Mouse (Mus musculus) CH12.LX (cell line): ENCODE data around the gene Rabggta. TPM values are rescaled to one million over a fixed set of nuclear protein-coding genes. Genes with fewer than 3 reads are reported as not detected.

Experiments
- DNase-seq: peaks from one replicate; pipeline ENCODE4 v3.0.0-alpha.2; 2013; ENCODE audit errors: extremely low read depth
- H3K27ac ChIP-seq: 2 replicates; pipeline ENCODE4 v1.5.1; 2012; ENCODE audit warnings: low read depth, mild to moderate bottlenecking, control low read depth, moderate library complexity; ENCODE audit not compliant: insufficient read depth
- H3K27me3 ChIP-seq: replicated peaks from 2 replicates; pipeline ENCODE3; 2012; ENCODE audit warnings: inconsistent platforms
- H3K36me3 ChIP-seq, 2 experiments: replicated peaks in 1 of 2; 2 replicates each; pipeline versions ENCODE3 to v1.6.1; 2012; ENCODE audit warnings: inconsistent platforms in 1 of 2, low read length in 1 of 2, mild to moderate bottlenecking in 1 of 2, mixed read lengths in 1 of 2, moderate library complexity in 1 of 2; ENCODE audit not compliant: control insufficient read depth in 1 of 2, insufficient read depth in 1 of 2
- H3K4me1 ChIP-seq, 2 experiments: 2 replicates each; pipeline ENCODE4 v1.6.1; 2012; ENCODE audit warnings: inconsistent platforms in 1 of 2, moderate library complexity in 1 of 2; ENCODE audit not compliant: insufficient read depth in 2 of 2, control insufficient read depth in 1 of 2
- H3K4me2 ChIP-seq: 2 replicates; pipeline ENCODE4 v1.6.1; 2012; ENCODE audit warnings: low read depth, mild to moderate bottlenecking, control low read depth; ENCODE audit not compliant: poor library complexity, insufficient read depth, severe bottlenecking
- H3K4me3 ChIP-seq, 3 experiments: fragments of 150-350 bp in 1 of 3; sonication (generic) in 1 of 3; replicated peaks in 1 of 3; 2 replicates each; pipeline versions ENCODE3 to v1.5.1; 2011 to 2012; ENCODE audit warnings: low read depth in 2 of 3, low read length in 2 of 3, mild to moderate bottlenecking in 2 of 3, moderate library complexity in 2 of 3, control low read depth in 1 of 3, improper control_type of control experiment in 1 of 3, inconsistent platforms in 1 of 3, mixed read lengths in 1 of 3; ENCODE audit not compliant: poor library complexity in 1 of 3
- H3K79me2 ChIP-seq: replicated peaks from 2 replicates; pipeline ENCODE4 v1.6.1; 2012; ENCODE audit warnings: mild to moderate bottlenecking, moderate library complexity; ENCODE audit not compliant: control insufficient read depth, poor library complexity, insufficient read depth, severe bottlenecking; ENCODE audit errors: extremely low read depth
- H3K9ac ChIP-seq: 2 replicates; pipeline ENCODE4 v1.6.1; 2012; ENCODE audit warnings: low read depth, mild to moderate bottlenecking, control low read depth, moderate library complexity; ENCODE audit not compliant: insufficient read depth
- H3K9me3 ChIP-seq: replicated peaks from 2 replicates; pipeline ENCODE3; 2012; ENCODE audit warnings: low read length, inconsistent platforms, mixed read lengths
- CHD2 ChIP-seq: IDR thresholded peaks from 2 replicates; pipeline ENCODE4 v1.6.1; 2011; ENCODE audit warnings: low read length, improper control_type of control experiment
- GABPA ChIP-seq: IDR thresholded peaks from 2 replicates; pipeline ENCODE4 v1.6.1; 2012; ENCODE audit warnings: low read depth, low read length, improper control_type of control experiment, inconsistent platforms; ENCODE audit not compliant: insufficient replicate concordance
- IRF4 ChIP-seq: IDR thresholded peaks from 2 replicates; pipeline ENCODE4 v1.6.1; 2014; ENCODE audit warnings: low read depth, mild to moderate bottlenecking, inconsistent platforms, low read length, improper control_type of control experiment
- JUND ChIP-seq: conservative IDR thresholded peaks from 2 replicates; pipeline ENCODE4 v1.6.1; 2011; ENCODE audit warnings: low read depth, low read length, improper control_type of control experiment
- MAFK ChIP-seq: IDR thresholded peaks from 2 replicates; pipeline ENCODE4 v1.6.1; 2011; ENCODE audit warnings: low read length, improper control_type of control experiment; ENCODE audit not compliant: insufficient replicate concordance
- MAX ChIP-seq: IDR thresholded peaks from 2 replicates; pipeline ENCODE4 v1.6.1; 2011; ENCODE audit warnings: low read length, improper control_type of control experiment
- MXI1 ChIP-seq: IDR thresholded peaks from 2 replicates; pipeline ENCODE4 v1.6.1; 2011; ENCODE audit warnings: mild to moderate bottlenecking, low read depth, low read length, improper control_type of control experiment
- NELFE ChIP-seq: IDR thresholded peaks from 2 replicates; pipeline ENCODE4 v1.6.1; 2011; ENCODE audit warnings: low read depth, low read length, improper control_type of control experiment
- NRF1 ChIP-seq: IDR thresholded peaks from 2 replicates; pipeline ENCODE4 v1.6.1; 2014; ENCODE audit warnings: low read depth, mild to moderate bottlenecking, inconsistent platforms, low read length, improper control_type of control experiment, moderate library complexity
- RCOR1 ChIP-seq: conservative IDR thresholded peaks from 2 replicates; pipeline ENCODE4 v1.6.1; 2012; ENCODE audit warnings: low read depth, mild to moderate bottlenecking, inconsistent platforms, low read length, improper control_type of control experiment
- SIN3A ChIP-seq: IDR thresholded peaks from 2 replicates; pipeline ENCODE4 v1.6.1; 2012; ENCODE audit warnings: low read length, improper control_type of control experiment, inconsistent platforms
- SMC3 ChIP-seq: IDR thresholded peaks from 2 replicates; pipeline ENCODE4 v1.6.1; 2011; ENCODE audit warnings: low read depth, low read length, improper control_type of control experiment
- TBP ChIP-seq: conservative IDR thresholded peaks from 2 replicates; pipeline ENCODE4 v1.6.1; 2011; ENCODE audit warnings: low read depth, low read length, improper control_type of control experiment
- UBTF ChIP-seq: IDR thresholded peaks from 2 replicates; pipeline ENCODE4 v1.6.1; 2012; ENCODE audit warnings: low read depth, mild to moderate bottlenecking, inconsistent platforms, low read length, improper control_type of control experiment, moderate library complexity
- USF1 ChIP-seq: IDR thresholded peaks from 2 replicates; pipeline ENCODE4 v1.6.1; 2014; ENCODE audit warnings: low read depth, mild to moderate bottlenecking, inconsistent platforms, low read length, improper control_type of control experiment
- ZNF384 ChIP-seq: IDR thresholded peaks from 2 replicates; pipeline ENCODE4 v1.6.1; 2012; ENCODE audit warnings: low read depth, low read length, improper control_type of control experiment, inconsistent platforms
- dilution Hi-C: fragments of 300-500 bp; cut with MboI; formaldehyde crosslinking; loops from 2 replicates; pipeline ENCODE4 v1.14.3; 2020; ENCODE audit warnings: low sequenced_read_pairs; ENCODE audit not compliant: extremely low pct_unique_long_range_greater_than_20kb, extremely low pct_ligation_motif_present
- in situ Hi-C: fragments of 300-500 bp; cut with MboI; formaldehyde crosslinking; loops from 3 replicates; pipeline ENCODE4 v1.14.3; 2019; ENCODE audit warnings: low sequenced_read_pairs, low pct_ligation_motif_present, low pct_unique_long_range_greater_than_20kb, mixed read lengths
- polyA plus RNA-seq: library from polyadenylated mRNA; unstranded; fragments of >175 nt; gene quantifications from 2 replicates; pipeline ENCODE4 v1.2.1, GENCODE M21; 2012; ENCODE audit warnings: low read depth; ENCODE audit not compliant: insufficient read length
- total RNA-seq, 2 experiments: library from RNA; depleted of rRNA; stranded (reverse); fragments of 300-350 nt in 1 of 2; fragments of >200 nt in 1 of 2; gene quantifications; 2 replicates each; pipeline ENCODE4 v1.2.3; 2012 to 2014

Rabggta gene
- total and polyA plus RNA-seq, 3 experiments, result 13.9 to 21.9 (median 16.2) TPM

GRCm38 (mm10) chr14:55747051-55747847 is 25.2 kb upstream of the Rabggta start:
- TF ChIP-seq UBTF (no peak), ZNF384 (peak; percentile 50)
- TF ChIP-seq, all 38 proteins: peak for 1
- H3K4me3 ChIP-seq, result peak overlapping the region in 2 of 3 experiments; percentile 91 to 95
- peak overlapping the region; percentile 78; the same call in 1 of the 2 replicates for H3K4me2 ChIP-seq
- no peaks in the 10 kb centered on the region for H3K27me3 ChIP-seq
- peaks cover 24% of the 10 kb centered on the region for H3K79me2 ChIP-seq
- dilution Hi-C loops (no loop called here), in situ Hi-C loops (no loop called here)
- H3K9me3 ChIP-seq, result peaks cover 13% of the 10 kb centered on the region
- peaks cover 39 to 66% of the 10 kb centered on the region in 2 experiments for H3K36me3 ChIP-seq
- no peak overlapping the region for H3K27ac ChIP-seq
- DNase-seq, result no peak
- peaks cover 4 to 21% of the 10 kb centered on the region in 2 experiments for H3K4me1 ChIP-seq
- no peak overlapping the region; the same call in 1 of the 2 replicates for H3K9ac ChIP-seq

GRCm38 (mm10) chr14:55745861-55746237 is 23.8 kb upstream of the Rabggta start:
- DNase-seq, result no peak
- dilution Hi-C loops (no loop called here), in situ Hi-C loops (no loop called here)
- no peak overlapping the region; the same call in 1 of the 2 replicates for H3K27ac ChIP-seq
- H3K9me3 ChIP-seq, result peaks cover 13% of the 10 kb centered on the region
- peaks cover 4 to 29% of the 10 kb centered on the region in 2 experiments for H3K4me1 ChIP-seq
- peak overlapping the region; percentile 84 to 95 (median 91) for H3K4me3 ChIP-seq
- H3K36me3 ChIP-seq, result peaks cover 32 to 61% of the 10 kb centered on the region in 2 experiments
- peak overlapping the region; percentile 78; the same call in 1 of the 2 replicates for H3K4me2 ChIP-seq
- H3K9ac ChIP-seq, result peak overlapping the region; percentile 83
- TF ChIP-seq MAFK (no peak), JUND (no peak), IRF4 (no peak), RCOR1 (no peak), MAX (no peak; the same call in 1 of the 2 replicates), USF1 (no peak), SIN3A (no peak; the same call in 1 of the 2 replicates), CHD2 (no peak), SMC3 (no peak), NELFE (no peak), NRF1 (no peak), GABPA (no peak), ZNF384 (no peak), TBP (no peak), MXI1 (no peak)
- peaks cover 24% of the 10 kb centered on the region for H3K79me2 ChIP-seq
- no peaks in the 10 kb centered on the region for H3K27me3 ChIP-seq
